Mouse (Mus musculus) heart, postnatal 25 days (tissue): ENCODE data around the gene Casr. TPM values are rescaled to one million over a fixed set of nuclear protein-coding genes. Genes with fewer than 3 reads are reported as not detected.

Source experiments
- DNase-seq: peaks from one replicate; pipeline ENCODE4 v3.0.0; 2022; ENCODE audit warnings: low spot score
- intact Hi-C: fragments of 180-260 bp; cut with DNase I; formaldehyde crosslinking; loops from one replicate; pipeline ENCODE4 v1.15.1; 2025
- total RNA-seq, 2 experiments: library from RNA; stranded (reverse); gene quantifications; 2 replicates each; pipeline ENCODE4 v1.2.3; 2021

Gene Casr
- total RNA-seq, result not detected

- intact Hi-C loops, result no loop called here
- DNase-seq, result no peak
These were observed at the start of gene Casr for GRCm38 (mm10) chr16:36561386-36562338. Gene Casr (minus strand): TSS chr16:36562141.

GRCm38 (mm10) chr16:36602632-36603031, 40.7 kb upstream of the Casr start:
- no peak for DNase-seq
- intact Hi-C loops, result no loop called here

GRCm38 (mm10) chr16:36598265-36598664, 36.3 kb upstream of the Casr start:
- intact Hi-C loops, result no loop called here
- no peak for DNase-seq

- intact Hi-C loops, result no loop called here
These were observed 34.9 kb upstream of the Casr start for GRCm38 (mm10) chr16:36596671-36597410.

GRCm38 (mm10) chr16:36589898-36590297, 28.0 kb upstream of the Casr start:
- no peak for DNase-seq
- intact Hi-C loops, result no loop called here

More at GRCm38 (mm10) chr16:36596671-36597410, 34.9 kb upstream of the Casr start:
- no peak for DNase-seq

GRCm38 (mm10) chr16:36587971-36588370, 26.0 kb upstream of the Casr start:
- intact Hi-C loops, result no loop called here
- DNase-seq, result no peak

GRCm38 (mm10) chr16:36582073-36582472, 20.1 kb upstream of the Casr start:
- intact Hi-C loops, result no loop called here
- DNase-seq, result no peak

GRCm38 (mm10) chr16:36571942-36572341, 10.0 kb upstream of the Casr start:
- intact Hi-C loops, result no loop called here
- DNase-seq, result no peak

- intact Hi-C loops, result no loop called here
- no peak for DNase-seq
These were observed 2.4 kb downstream of the Casr start for GRCm38 (mm10) chr16:36559573-36559972.

GRCm38 (mm10) chr16:36555672-36556165, 6.2 kb downstream of the Casr start:
- intact Hi-C loops, result no loop called here
- no peak for DNase-seq

GRCm38 (mm10) chr16:36553624-36554023, 8.3 kb downstream of the Casr start:
- intact Hi-C loops, result no loop called here
- DNase-seq, result no peak

- DNase-seq, result no peak
- intact Hi-C loops, result no loop called here
These were observed 16.6 kb downstream of the Casr start for GRCm38 (mm10) chr16:36545333-36545732.

GRCm38 (mm10) chr16:36543091-36543490, 18.9 kb downstream of the Casr start:
- intact Hi-C loops, result no loop called here
- no peak for DNase-seq

- DNase-seq, result no peak
- intact Hi-C loops, result no loop called here
These were observed 21.1 kb downstream of the Casr start for GRCm38 (mm10) chr16:36540834-36541233.

GRCm38 (mm10) chr16:36532981-36533687, 28.8 kb downstream of the Casr start:
- intact Hi-C loops, result no loop called here
- DNase-seq, result no peak

- intact Hi-C loops, result no loop called here
These were observed 29.9 kb downstream of the Casr start for GRCm38 (mm10) chr16:36532046-36532445.

GRCm38 (mm10) chr16:36531630-36532029, 30.3 kb downstream of the Casr start:
- no peak for DNase-seq
- intact Hi-C loops, result no loop called here

More at GRCm38 (mm10) chr16:36532046-36532445, 29.9 kb downstream of the Casr start:
- no peak for DNase-seq

- no peak for DNase-seq
- intact Hi-C loops, result no loop called here
These were observed 31.1 kb downstream of the Casr start for GRCm38 (mm10) chr16:36530566-36531552.

- no peak for DNase-seq
- intact Hi-C loops, result no loop called here
These were observed 33.1 kb downstream of the Casr start for GRCm38 (mm10) chr16:36528822-36529221.
